Mouse (Mus musculus) layer of hippocampus, adult 9-10 months (tissue): Measurements from ENCODE around the gene Esr1.
"Not testable (repeated sequence)": the region's sequence is repeated elsewhere in the genome, so short reads cannot be mapped to it uniquely, and the experiment has no call there.

Experiments used
- DNase-seq: peaks from one replicate; pipeline ENCODE4 v3.0.0; 2022; ENCODE audit warnings: low spot score

Gene Esr1

DNA sequence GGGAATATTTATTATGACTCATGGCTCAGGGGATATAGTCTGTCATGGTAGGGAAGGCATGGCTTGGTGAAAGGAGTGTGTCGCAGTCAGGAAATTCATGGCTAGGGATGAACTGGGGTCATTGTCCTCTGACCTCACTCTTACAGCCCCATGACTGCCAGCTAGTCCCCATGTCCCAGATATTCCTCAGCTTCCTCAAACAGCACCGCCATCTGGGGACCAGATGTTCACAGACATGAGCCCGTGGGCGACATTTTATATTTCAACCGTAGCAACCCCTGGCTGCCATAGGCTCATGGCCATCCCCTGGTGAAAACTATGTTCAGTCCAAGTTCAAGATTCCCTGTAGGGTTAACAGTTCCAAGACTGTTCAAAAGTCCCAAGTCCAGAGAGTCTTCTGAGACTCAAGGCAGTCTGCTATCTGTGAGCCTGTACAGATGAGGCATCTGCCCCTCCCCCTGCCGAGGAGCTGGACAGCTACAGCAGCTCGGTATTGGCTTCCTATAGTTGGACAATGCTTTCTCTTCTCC is 83.0 kb downstream of the Esr1 start:
- DNase-seq = no peak

DNA sequence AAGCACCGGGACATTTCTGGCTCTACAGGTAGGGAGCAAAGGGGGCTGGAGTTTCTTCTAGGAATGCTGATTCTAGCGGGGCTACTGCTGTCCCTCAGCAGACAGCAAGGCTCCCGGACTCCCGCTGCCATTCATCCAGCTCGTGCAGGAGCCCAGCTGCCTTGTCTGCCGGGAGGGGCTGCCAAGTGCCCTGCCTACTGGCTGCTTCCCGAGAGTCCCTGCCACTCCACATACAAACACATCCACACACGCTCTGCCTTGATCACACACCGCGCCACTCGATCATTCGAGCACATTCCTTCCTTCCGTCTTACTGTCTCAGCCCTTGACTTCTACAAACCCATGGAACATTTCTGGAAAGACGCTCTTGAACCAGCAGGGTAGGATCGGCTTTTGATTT is 98.5 kb downstream of the Esr1 start:
- no peak for DNase-seq

DNA sequence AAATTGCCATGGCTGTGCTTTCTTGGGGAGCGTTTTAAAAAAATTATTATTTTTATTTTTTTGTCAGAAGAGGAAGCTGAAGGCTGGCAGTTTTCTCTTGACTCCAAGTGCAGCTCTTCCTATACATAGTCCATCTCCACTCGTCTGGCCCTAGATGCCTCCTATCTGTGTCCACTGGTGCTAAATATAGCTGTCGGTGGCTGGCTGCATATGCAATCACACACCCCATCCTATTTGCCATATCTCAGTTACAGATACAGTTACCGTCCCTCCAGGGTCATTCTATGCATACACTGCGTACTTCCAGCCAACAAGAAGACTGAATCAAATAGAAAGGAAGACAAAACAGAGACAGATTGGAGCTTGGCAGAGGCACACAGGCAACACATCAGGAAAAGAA is 100.0 kb downstream of the Esr1 start:
- no peak for DNase-seq

DNA sequence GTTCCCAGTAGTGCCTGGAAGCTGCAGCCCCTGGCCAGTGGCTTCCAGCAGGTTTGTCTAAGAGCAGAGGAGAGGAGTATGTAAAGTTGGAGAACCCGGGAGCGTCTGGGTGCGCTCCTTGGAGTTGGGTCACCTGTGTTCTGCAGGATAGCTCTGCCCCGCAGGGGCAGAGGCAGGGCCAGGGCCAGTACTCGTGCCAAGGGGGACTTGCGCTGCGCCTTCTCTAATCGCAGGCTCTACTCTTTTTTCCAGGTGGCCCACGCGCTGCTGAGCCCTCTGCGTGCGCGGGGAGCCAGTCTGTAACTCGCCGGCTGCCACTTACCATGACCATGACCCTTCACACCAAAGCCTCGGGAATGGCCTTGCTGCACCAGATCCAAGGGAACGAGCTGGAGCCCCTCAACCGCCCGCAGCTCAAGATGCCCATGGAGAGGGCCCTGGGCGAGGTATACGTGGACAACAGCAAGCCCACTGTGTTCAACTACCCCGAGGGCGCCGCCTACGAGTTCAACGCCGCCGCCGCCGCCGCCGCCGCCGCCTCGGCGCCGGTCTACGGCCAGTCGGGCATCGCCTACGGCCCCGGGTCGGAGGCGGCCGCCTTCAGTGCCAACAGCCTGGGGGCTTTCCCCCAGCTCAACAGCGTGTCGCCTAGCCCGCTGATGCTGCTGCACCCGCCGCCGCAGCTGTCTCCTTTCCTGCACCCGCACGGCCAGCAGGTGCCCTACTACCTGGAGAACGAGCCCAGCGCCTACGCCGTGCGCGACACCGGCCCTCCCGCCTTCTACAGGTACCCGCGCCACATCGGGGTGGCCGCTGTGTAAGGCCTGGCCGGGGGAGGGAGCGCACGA is 100.9 kb downstream of the Esr1 start:
- no peak for DNase-seq

DNA sequence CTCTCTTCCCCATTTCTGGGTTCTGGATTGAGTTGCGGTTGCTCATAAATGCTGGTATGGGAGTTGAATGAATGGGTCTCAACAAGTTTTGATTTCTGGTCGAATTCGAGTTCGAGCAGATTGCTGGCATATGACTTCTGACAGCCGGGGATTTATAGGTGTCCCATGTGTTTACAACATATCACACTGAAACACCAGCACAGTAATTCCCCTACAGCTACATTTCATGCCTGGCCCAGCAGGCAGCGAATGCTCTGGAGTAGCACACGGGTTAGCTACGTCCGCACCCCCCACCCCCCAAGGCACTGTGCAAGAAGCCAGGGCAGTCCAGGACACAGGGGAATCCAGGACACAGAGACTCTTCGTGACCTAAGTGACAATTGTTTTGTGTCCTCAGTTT is 102.0 kb downstream of the Esr1 start:
- no peak for DNase-seq

DNA sequence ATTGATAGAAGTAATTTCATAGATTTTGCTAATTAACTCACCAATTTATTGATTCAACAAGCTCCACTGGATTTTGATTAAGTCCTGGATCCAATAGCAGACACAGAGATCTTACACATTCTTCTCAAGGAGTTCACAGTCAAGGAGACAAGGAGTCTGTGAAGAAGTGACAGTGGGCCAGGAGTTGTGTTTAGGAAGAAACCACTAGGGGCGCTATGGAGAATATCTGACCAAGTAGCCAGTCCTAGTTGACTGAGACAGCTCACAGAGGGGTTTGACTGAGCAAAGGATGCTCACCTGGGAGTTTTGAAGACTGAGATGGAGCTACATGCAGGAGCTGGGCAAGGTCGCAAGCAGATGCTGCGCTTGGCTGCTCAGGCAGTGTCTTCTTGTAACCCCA is 113.5 kb downstream of the Esr1 start:
- DNase-seq = no peak

DNA sequence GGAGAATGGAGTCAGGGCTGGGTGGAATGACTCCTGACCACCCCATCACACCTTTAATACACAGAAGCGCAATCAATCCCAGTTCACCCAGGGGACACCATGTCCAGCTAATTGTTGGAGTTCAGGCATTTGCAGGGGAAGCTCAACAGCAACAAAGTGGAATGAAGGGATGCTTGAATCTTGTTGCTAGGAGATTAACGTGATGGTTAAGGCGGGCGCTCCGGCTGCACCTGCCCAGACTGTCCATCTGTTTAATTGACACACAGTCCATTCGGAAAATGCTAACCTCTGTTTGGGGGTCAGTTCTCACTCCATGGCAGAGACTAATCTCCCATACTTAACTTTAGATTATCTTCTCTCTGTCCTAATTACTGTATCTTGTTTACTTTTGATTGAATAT is 114.7 kb downstream of the Esr1 start:
- DNase-seq = no peak

DNA sequence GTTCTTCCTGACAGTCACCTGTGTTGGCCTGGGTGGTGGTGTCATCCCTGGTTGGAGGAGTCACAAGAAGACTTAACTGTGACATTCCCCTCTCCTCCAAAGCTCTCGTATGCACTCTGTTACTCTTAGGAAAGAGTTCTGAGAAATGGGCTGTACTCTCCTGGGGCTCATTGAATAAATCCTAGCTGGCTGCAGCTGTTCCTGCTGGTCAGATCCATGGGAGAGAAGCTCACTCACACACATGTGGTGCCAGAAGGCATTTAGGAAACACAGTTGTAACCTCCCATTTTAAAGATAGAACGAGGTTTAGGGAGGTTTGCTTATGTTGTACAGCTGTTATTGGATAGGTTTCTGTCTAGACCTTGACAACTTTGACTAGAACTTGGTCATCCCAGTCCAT is 120.9 kb downstream of the Esr1 start:
- DNase-seq = no peak

DNA sequence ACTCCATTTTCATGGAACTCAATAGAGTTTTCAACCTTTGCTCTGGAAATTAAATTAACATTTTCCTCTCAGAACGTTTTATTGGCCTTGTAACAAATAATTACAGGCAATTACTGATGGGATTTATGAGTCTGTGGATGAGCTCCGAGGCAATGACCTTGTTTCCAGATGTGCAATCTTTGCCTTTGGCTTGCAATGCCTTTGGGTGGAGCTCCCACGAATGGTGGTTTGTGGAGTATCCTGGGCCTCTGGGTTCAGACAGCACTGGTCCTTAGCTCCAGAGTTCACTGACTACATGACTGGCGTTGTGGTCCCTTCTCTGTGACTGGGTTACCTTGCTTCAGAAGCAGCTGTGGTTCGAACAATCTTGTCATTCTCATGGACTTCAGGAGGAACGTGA is 122.6 kb downstream of the Esr1 start:
- no peak for DNase-seq

DNA sequence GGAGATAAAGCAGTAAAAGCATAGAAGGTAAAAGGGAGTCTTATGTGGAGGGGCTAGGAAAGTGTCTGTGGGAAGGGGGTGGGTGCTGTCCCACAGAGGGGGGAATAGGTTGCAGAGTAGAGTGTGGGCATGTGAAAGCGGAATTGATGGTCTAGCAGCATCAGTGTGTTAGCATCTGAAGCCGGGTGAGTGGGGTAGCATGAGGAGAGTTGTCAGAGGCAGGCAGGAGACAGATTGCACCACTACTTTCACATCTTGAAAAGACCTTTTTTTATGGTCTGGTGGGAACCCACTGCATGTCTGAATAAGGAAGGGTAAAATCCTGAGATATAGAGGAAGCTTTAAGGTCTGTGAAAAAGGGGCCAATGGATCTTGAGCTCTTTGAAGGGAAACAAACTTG is 123.5 kb downstream of the Esr1 start:
- no peak for DNase-seq

DNA sequence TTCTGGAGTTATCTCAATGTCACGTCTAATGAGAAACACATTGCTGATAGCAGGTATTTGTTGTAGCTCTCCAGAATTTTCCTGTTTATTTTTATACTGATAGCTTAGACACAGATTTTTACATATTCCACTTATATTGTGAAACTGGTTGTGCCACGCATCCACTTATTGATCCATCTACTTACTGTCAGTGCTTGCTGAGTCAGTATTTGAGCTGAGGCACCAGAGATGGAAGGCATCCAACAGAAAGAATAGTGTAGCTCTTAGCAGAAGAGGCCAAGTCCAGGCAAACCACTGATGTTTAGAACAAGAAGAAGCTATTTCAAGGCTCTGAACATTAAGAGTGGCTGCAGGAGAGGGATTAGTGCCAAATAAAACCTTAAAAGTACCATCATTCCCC is 126.9 kb downstream of the Esr1 start:
- no peak for DNase-seq

DNA sequence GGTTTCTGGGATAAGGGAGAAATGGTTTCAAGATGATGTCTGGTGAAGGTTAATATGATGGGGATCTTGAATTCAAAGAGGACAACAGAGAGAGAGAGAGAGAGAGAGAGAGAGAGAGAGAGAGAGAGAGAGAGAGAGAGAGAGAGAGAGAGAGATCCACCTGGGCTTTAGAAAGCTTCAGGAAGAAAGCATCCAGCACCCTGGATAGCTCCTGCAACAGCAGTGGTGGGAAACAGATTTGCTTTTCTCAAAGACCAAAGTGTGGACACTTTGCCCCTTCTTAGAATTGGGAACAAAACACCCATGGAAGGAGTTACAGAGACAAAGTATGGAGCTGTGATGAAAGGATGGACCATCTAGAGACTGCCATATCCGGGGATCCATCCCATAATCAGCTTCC is 139.7 kb downstream of the Esr1 start:
- not testable (repeated sequence) for DNase-seq

DNA sequence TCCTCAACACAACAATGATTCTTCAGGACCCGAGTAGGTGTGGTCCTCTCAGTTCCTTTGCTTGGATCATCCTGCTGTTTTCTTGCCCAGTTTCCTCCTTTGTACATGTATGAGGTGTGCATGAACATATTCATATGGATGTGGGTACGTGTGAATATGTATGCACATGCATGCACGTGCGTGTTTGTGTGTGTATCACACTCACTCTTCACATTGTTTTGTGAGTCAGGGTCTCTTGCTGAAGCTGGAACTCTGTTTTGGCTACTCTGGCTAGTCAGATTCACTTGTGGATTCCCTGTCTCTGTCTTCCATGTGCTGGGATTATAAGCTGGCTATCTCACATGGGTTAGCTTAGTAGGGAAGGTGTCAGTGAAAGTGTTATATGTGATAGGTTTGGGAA is 141.6 kb downstream of the Esr1 start:
- no peak for DNase-seq

DNA sequence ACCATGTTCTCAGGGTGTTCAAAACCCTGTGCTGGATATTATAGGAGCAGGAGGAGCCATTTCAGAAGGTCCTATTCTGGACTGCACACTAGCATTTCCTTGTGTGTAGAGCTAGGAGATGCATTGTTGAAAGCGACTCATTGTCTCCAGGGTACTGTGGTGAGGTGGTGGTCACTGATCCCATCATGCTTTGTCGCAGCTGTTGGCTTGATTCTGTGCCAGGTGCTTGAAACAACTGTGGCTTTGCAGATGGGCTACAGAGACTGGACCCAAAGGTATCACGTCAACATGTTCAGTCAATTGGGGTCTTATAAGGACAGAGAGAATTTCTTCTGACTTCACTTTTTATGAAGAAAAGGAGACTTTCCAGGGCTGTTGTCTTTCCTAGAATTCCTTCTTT is 164.1 kb downstream of the Esr1 start:
- DNase-seq = no peak

DNA sequence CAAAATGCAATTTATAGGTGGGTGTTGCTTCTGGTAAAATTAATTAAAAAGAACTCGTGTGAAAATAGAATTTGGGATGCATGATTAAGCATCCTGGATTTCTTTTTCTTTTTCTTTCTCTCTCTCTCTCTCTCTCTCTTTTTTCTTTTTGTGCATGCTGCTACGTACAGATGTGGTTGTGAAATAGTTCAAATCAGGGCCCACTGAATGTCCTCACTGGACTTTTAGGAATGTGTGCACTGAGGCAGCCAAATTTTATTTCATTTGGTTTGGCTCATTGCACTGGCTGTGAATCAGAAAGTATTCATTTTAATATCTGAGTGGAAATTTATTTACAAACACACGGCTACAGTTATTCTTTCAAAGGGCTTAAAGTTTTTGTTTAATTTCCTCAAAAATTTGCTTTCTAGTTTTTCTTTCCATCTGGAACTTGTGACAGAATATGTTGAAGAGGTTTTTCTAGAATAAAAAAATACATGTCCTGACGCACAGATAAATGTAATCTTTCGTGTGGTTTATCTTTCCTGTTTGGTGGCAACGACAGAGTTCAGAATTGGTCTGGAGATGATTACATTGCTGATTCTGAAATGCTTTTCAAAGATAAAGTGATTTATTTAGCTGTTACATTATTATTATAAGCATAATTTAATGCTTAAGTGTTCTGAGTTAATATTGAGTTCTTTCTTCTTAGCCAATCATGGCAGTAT is 164.8 kb downstream of the Esr1 start:
- DNase-seq = no peak

DNA sequence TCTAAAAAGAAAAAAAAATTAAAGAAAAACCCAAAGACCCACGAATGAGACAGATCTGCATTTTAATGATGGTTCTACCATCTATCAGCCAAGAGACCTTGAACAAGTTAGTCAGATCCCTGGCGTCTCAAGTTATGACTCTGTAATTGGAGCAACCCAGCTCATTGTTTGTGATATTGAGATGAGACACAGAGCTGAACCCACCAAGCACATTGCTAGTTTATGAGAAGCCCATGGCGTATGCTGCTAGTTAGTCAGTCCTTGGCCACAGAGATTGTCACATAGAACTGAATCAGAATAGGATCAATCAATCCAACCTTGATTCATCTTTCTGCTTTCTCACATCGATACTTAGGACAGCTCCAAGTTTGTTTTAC is 165.3 kb downstream of the Esr1 start:
- no peak for DNase-seq

DNA sequence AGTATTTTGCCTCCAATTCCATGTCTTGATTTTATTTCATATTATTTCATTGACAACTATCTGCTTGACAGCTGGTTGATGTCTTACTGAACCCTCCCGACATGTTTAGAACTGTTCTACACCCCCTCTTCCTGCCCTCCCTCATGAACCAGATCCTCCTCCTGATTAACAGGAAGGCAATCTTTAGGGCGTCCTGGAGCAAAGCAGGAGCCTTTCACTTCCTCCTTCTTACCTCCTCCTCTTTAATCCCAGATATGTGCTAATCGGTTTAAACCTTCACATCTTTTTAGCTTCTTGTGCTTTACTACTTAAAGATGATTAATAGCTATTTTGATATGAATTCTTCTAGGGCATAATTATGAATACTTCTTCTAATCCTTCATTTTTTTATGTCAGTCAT is 166.6 kb downstream of the Esr1 start:
- DNase-seq = no peak

DNA sequence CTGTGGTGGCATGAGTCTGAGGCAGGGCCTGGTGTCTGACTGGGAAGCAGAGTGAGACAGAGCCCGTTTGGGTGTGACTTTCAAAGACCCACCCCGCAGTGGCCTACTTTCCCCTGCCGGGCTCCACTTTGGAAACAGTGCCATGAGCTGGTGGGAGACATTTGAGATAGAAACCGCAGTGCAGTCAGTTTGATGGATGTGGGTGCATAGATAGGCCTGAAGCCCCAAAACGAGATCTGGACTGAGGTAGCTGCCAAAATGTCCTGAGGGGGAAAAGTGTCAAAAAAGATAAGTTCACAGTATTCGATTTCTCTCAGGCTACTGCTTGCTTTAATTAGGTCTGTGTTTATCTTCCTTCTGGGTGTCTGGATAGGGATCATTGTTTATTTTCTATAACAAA is 169.5 kb downstream of the Esr1 start:
- DNase-seq = no peak

DNA sequence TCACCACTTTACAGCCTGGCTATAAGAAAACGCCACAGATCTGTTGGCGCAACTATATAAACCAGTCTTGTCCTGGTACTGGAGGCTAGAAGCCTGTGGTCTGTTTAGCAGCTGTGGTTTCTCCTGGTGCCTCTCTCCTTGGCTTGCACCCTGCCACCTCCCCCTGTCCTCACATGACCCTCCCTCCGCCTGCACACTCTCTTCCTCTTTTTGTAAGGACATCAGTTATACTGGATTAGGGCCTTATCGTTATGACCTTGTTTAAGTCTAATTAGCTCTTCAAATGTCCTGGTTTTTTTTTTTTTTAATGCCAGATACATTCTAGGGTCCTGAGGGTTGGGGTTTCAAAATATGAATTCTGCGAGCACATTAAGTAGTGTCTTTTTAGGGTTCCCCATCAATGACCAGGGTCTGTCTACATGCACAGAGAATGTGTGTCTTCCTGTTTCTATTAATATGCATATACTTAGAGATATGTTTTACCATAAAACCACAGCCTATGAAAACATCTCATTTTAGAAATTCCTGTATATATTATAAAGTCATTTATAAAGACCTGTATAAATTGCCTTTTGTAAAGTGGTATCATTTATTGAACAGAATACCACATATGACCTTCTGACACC is 175.7 kb downstream of the Esr1 start:
- no peak for DNase-seq

DNA sequence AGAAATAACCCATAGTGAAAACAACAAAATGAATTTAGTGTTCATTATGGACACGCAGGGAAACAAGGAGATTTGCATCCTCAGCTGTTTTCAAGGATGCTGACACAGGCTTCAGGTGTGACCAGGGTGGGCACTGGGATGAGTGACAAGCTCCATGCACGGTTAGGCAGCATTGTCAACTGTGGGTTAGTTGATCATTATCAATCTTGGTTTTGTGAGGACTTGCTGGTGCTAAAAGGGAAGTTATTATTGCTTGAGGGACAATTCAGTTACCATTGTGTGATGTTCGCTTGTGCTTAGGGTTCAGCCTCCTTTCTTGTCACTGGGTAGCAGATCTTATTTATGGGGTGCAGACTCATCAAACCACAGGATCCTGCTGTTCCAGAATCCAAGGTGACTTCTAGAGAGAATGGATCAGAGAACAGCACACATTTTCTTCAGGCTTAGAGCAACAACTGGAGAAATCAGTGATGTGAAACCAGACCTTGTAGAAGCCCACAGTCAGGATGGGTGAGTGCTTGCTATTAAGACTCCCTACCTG is 186.9 kb downstream of the Esr1 start:
- DNase-seq = no peak

DNA sequence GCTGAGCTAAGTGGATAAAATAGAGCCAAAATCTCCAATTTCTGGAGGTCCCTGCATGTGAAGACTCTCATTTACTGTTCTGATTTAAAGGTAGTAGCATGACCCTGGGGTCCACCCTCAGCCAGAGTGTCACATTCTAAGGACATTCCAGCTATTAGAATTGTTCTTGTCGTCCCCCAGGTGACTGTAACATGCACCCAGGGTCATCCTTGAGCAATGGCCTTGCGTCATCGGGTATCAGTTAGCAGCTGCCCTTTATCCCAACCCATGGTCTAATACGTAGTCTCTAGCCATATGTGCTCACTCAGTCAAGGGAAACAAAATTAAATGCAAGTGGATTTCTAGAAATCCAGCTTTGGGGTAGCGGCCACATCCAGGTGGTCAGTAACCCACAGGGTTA is 213.0 kb downstream of the Esr1 start:
- DNase-seq = no peak

DNA sequence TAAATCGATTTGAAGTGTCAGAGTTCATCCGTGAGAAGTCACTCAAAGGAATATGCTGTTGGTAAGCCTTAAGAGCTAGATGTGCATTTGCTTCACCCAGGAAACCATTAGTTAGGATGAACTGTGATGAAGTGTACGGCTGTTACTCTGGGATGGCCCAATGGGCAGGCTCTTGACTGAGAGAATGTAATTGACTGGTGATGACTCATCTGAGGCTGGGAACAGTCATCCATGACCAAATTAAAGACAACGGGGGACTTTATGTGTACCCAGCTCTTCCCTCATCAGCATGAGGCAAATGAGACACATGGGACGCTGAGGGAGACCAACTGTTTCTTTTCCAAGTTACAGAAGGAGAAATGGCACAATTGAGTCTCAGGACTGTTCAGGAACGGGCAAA is 219.2 kb downstream of the Esr1 start:
- DNase-seq = no peak

DNA sequence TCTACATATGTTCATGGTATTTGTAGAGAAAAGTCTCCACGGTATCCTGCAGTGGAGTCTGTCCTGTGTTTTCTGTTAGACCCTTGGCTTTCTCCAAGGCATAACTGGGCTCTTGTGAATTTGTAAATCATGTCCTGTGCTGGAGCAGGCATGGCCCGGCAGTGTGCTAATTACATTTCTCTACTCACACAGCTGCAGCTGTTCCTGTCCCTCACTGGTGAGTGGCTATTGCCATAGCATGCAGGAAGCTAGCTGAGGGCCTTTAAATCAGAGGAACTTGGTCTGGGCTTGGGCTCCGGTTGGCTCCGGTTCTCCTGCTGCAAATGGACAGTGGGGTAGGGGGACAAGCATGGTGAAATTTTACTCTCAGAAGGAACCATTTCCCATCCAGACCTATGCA is 226.7 kb downstream of the Esr1 start:
- DNase-seq = no peak
